Mouse (Mus musculus) E14TG2a.4 (cell line): Measurements from ENCODE around the gene Ccdc124.
"Not testable (repeated sequence)": the region's sequence is repeated elsewhere in the genome, so short reads cannot be mapped to it uniquely, and the experiment has no call there.

ENCODE experiments used
- H3K27me3 ChIP-seq: 2 replicates; pipeline ENCODE4 v1.6.1; 2014; ENCODE audit warnings: low read length, control low read depth; ENCODE audit not compliant: insufficient read depth
- H3K36me3 ChIP-seq: 2 replicates; pipeline ENCODE4 v1.6.1; 2014; ENCODE audit warnings: low read length, control low read depth; ENCODE audit not compliant: insufficient read depth
- H3K4me1 ChIP-seq: replicated peaks from 2 replicates; pipeline ENCODE4 v1.6.1; 2014; ENCODE audit warnings: low read depth, low read length, control low read depth
- H3K4me3 ChIP-seq: replicated peaks from 2 replicates; pipeline ENCODE4 v1.5.1; 2014; ENCODE audit warnings: mild to moderate bottlenecking, low read length
- H3K9me3 ChIP-seq: 2 replicates; pipeline ENCODE4 v1.6.1; 2014; ENCODE audit warnings: low read length, control low read depth
- CTCF ChIP-seq: conservative IDR thresholded peaks from 2 replicates; pipeline ENCODE4 v1.5.1; 2014; ENCODE audit warnings: low read length
- NANOG ChIP-seq: IDR thresholded peaks from 2 replicates; pipeline ENCODE4 v1.6.1; 2014; ENCODE audit warnings: borderline replicate concordance, low read length, mixed read lengths
- POU5F1 ChIP-seq: IDR thresholded peaks from 2 replicates; pipeline ENCODE4 v1.6.1; 2014; ENCODE audit warnings: low read length, borderline replicate concordance

Gene Ccdc124

DNA sequence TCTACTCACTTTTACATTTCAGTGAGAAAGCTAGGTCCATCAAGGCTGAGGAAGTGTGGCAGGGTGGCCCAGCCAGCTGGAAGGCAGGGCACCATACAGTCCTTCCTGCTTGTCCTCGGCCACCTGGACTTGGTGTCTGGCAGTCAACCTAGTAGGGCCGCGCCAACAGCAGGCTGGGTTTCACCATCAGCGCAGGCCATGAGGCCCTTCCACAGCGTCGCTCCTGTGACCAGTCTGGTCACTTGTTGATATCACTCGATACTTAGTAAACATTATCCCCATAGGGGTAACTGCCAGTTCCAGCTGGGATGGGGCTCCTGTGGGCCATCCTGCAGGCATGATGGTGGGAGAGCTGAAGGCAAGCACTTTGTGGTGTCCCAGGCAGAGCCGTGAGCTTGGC lies 42.2 kb downstream of the Ccdc124 start:
- Histone ChIP-seq H3K27me3 (no peaks in the 10 kb centered on the region), H3K36me3 (peaks cover 21% of the 10 kb centered on the region), H3K4me3 (no peak overlapping the region), H3K9me3 (peaks cover 6% of the 10 kb centered on the region; the same call in 1 of the 2 replicates), H3K4me1 (peaks cover 50% of the 10 kb centered on the region)
- TF ChIP-seq NANOG (no peak), CTCF (no peak), POU5F1 (no peak)

DNA sequence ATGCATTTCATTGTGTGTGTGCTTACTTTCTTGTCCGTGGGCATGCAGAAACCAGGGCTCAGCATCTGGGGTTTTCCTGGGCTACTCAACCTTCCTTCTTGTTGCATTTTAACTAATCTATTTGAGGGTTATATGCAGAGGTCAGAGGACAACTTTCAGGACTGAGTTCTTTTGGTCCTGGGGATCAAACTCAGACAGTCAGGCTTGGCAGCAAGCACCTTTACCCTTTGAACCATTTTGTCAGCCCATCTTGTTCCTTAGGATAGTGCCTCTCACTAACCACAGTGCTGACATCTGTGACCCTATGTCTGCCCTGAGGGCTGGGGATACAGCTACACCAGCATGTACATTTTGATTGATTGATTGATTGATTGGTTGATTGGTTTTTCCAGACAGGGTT lies 45.9 kb downstream of the Ccdc124 start:
- H3K4me1 ChIP-seq = peaks cover 26% of the 10 kb centered on the region
- no peak overlapping the region for H3K4me3 ChIP-seq
- TF ChIP-seq CTCF = no peak
- H3K9me3 ChIP-seq = peaks cover 7% of the 10 kb centered on the region; the same call in 1 of the 2 replicates
- no peaks in the 10 kb centered on the region for H3K36me3 ChIP-seq
- H3K27me3 ChIP-seq = peaks cover 3% of the 10 kb centered on the region; the same call in 1 of the 2 replicates

DNA sequence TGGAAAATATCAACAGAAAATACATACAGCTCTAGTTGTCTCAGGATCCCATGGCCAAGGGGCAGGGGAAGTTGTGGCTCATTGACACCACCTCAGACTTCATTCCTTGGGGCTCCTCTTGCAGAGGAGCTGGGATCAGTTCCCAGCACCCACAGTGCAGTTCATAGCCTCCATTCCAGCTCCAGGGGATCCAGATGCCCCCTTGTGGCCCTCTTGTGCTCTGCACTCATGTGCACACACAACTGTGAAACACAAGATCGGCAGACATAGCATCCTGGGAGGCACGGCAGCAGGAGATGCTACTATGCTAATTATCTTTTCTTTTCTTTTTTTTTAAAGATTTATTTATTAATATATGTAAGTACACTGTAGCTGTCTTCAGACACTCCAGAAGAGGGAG lies 46.7 kb downstream of the Ccdc124 start:
- H3K27me3 ChIP-seq = peaks cover 3% of the 10 kb centered on the region; the same call in 1 of the 2 replicates
- H3K4me3 ChIP-seq = no peak overlapping the region
- no peaks in the 10 kb centered on the region for H3K36me3 ChIP-seq
- H3K9me3 ChIP-seq = peaks cover 7% of the 10 kb centered on the region; the same call in 1 of the 2 replicates
- TF ChIP-seq POU5F1 (no peak), CTCF (peak; percentile 44; the same call in 1 of the 2 replicates)
- peaks cover 25% of the 10 kb centered on the region for H3K4me1 ChIP-seq

DNA sequence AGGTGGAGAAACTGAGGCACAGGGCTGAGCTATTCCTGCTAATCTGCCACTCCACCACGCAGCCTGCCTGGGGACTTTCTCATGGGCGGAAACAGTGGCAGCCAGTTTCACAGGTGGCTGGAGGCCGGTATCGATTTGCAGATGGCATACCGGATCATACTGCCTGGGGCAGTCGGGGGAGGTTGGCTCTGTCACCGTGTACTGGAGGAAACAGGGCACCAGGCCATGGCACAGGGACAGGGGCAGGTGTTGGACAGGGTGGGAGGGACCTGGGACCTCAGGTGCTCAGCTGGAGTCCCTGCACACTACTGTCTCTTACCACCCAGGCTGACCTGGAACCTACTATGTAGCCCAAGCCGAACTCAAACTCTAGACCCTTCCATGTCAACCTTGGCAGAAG lies 47.9 kb downstream of the Ccdc124 start:
- Histone ChIP-seq H3K9me3 (peaks cover 7% of the 10 kb centered on the region; the same call in 1 of the 2 replicates), H3K4me1 (peaks cover 35% of the 10 kb centered on the region), H3K36me3 (no peaks in the 10 kb centered on the region), H3K27me3 (peaks cover 3% of the 10 kb centered on the region; the same call in 1 of the 2 replicates), H3K4me3 (no peak overlapping the region)
- TF ChIP-seq NANOG (no peak), CTCF (no peak), POU5F1 (no peak)

- Histone ChIP-seq H3K36me3 (no peaks in the 10 kb centered on the region), H3K9me3 (peaks cover 7% of the 10 kb centered on the region; the same call in 1 of the 2 replicates), H3K27me3 (peaks cover 3% of the 10 kb centered on the region; the same call in 1 of the 2 replicates), H3K4me3 (no peak overlapping the region), H3K4me1 (peaks cover 44% of the 10 kb centered on the region)
- no peak for TF ChIP-seq POU5F1
Measured at GRCm38 (mm10) chr8:70823802-70824201, 49.9 kb downstream of the Ccdc124 start.

- H3K4me1 ChIP-seq = peaks cover 44% of the 10 kb centered on the region
- H3K9me3 ChIP-seq, H3K36me3 ChIP-seq, H3K27me3 ChIP-seq, H3K4me3 ChIP-seq: not testable (repeated sequence)
Measured at GRCm38 (mm10) chr8:70822594-70822993, 51.1 kb downstream of the Ccdc124 start.

DNA sequence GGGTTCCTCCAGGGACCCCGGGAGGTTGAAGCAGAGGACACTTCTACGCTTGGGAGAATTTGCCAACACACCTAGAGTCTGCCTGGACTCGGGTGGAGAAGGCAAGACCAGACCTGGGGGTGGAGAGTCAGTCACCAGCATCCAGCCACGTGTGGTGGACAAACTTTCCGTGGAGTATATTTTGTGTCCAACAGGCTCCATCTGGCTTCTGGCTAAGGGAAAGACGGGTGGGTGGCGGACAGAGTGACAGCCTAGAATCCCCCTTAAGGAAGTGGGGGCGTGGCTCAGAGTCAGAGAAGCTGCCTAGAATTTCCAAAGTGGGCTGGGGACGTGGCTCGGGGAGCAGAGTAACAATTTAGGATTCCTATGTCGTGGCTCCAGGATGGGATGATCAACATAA lies 51.7 kb downstream of the Ccdc124 start:
- Histone ChIP-seq H3K27me3 (peaks cover 7% of the 10 kb centered on the region), H3K4me3 (peak overlapping the region; percentile 26; the same call in 1 of the 2 replicates), H3K36me3 (no peaks in the 10 kb centered on the region), H3K4me1 (peaks cover 49% of the 10 kb centered on the region), H3K9me3 (peaks cover 6% of the 10 kb centered on the region; the same call in 1 of the 2 replicates)
- no peak for TF ChIP-seq CTCF
- no peak for TF ChIP-seq POU5F1
- no peak for TF ChIP-seq NANOG

GRCm38 (mm10) chr8:70821399-70821962 lies 52.3 kb downstream of the Ccdc124 start:
- peak overlapping the region; percentile 26; the same call in 1 of the 2 replicates for H3K4me3 ChIP-seq
- H3K9me3 ChIP-seq = peaks cover under 1% of the 10 kb centered on the region; the same call in 1 of the 2 replicates
- TF ChIP-seq NANOG (no peak), CTCF (peak; percentile 82), POU5F1 (no peak)
- peaks cover 12% of the 10 kb centered on the region for H3K27me3 ChIP-seq
- no peaks in the 10 kb centered on the region for H3K36me3 ChIP-seq
- peaks cover 54% of the 10 kb centered on the region for H3K4me1 ChIP-seq
